Comparison of ENCODE assay signal across 23 mouse cellular contexts in the genomic region with DNA sequence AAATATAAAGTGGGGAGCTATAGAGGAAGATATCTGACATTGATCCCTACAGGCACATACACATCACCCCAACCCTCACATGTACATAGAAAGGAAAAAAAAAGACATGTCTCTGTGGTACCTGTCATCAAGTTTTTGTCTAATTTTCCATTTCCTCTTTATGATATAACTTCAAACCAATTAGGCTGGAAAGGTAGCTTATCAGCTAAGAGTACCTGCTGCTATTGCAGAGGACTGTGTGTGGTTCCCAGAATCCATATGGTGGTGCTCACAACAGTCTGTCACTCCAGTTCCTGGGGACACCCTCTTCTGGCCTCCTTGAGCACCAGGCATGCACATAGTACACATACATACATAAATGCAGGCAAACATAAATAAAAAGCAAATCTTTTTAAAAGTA.
"Had no signal": no experiment of that assay in that cellular context is flagged by ENCODE, and none has a peak within 500 bp of the region (broad histone marks: within the 10 kb centered on the region; RNA-seq: fewer than 3 reads in every experiment).

No protein-coding gene starts in this region.

- H3K36me3 ChIP-seq: heart, embryonic 10.5 days; heart, embryonic 12.5 days; hindbrain, embryonic 13.5 days; hindbrain, embryonic 15.5 days; limb, embryonic 10.5 days; limb, embryonic 12.5 days; liver, embryonic 13.5 days had no signal

- H3K4me3 ChIP-seq: gastrocnemius, adult 2 months; heart, embryonic 10.5 days; heart, embryonic 12.5 days; hindbrain, embryonic 13.5 days; hindbrain, embryonic 15.5 days; layer of hippocampus, adult 2 months; left cerebral cortex, adult 2 months; limb, embryonic 10.5 days; limb, embryonic 12.5 days; liver, embryonic 13.5 days had no signal

- H3K27me3 ChIP-seq: heart, embryonic 12.5 days; hindbrain, embryonic 13.5 days; hindbrain, embryonic 15.5 days; limb, embryonic 12.5 days; liver, embryonic 13.5 days had no signal

- H3K4me1 ChIP-seq: heart, embryonic 10.5 days; limb, embryonic 10.5 days; limb, embryonic 12.5 days had no signal

- H3K9ac ChIP-seq: heart, embryonic 12.5 days; hindbrain, embryonic 13.5 days; hindbrain, embryonic 15.5 days; limb, embryonic 12.5 days; liver, embryonic 13.5 days had no signal

- ATAC-seq: hindbrain, postnatal 0 days had no signal

- H3K27ac ChIP-seq: gastrocnemius, adult 2 months; heart, embryonic 10.5 days; hindbrain, embryonic 13.5 days; hindbrain, embryonic 15.5 days; hindbrain, postnatal 0 days; layer of hippocampus, adult 2 months; left cerebral cortex, adult 2 months; limb, embryonic 10.5 days; limb, embryonic 12.5 days; liver, embryonic 13.5 days had no signal

- DNase-seq: gastrocnemius, adult 2 months; gastrocnemius, postnatal 10 days; gastrocnemius, postnatal 25 days; heart, adult 18-20 months; heart, postnatal 14 days; heart, postnatal 36 days; kidney, adult 18-20 months; kidney, adult 8-10 months; kidney, postnatal 10 days; kidney, postnatal 25 days; kidney, postnatal 4 days; liver; liver, embryonic 13.5 days had no signal

- H3K9me3 ChIP-seq: heart, embryonic 10.5 days; heart, embryonic 12.5 days; hindbrain, embryonic 13.5 days; hindbrain, embryonic 15.5 days; limb, embryonic 10.5 days; limb, embryonic 12.5 days; liver, embryonic 13.5 days had no signal

- H3K4me2 ChIP-seq: heart, embryonic 12.5 days; hindbrain, embryonic 13.5 days; hindbrain, embryonic 15.5 days; limb, embryonic 12.5 days; liver, embryonic 11.5 days; liver, embryonic 13.5 days had no signal
